Mouse (Mus musculus): Measurements from ENCODE around the gene Plekhj1.

Gene Plekhj1

GRCm38 (mm10) chr10:80804340-80804739 lies 5.9 kb upstream of the Plekhj1 start:
- no peak for DNase-seq

- DNase-seq = no peak
Measured at GRCm38 (mm10) chr10:80802996-80803395, 4.6 kb upstream of the Plekhj1 start.

GRCm38 (mm10) chr10:80802204-80802912 lies 3.9 kb upstream of the Plekhj1 start:
- DNase-seq = no peak

GRCm38 (mm10) chr10:80799070-80799566 lies 692 bp upstream of the Plekhj1 start:
- peak; percentile 25 for DNase-seq

- DNase-seq = no peak
Measured at GRCm38 (mm10) chr10:80797186-80798149, 958 bp downstream of the Plekhj1 start.

GRCm38 (mm10) chr10:80796307-80796848 lies 2.0 kb downstream of the Plekhj1 start:
- no peak for DNase-seq

- no peak for DNase-seq
Measured at GRCm38 (mm10) chr10:80794750-80795149, 3.7 kb downstream of the Plekhj1 start.

- no peak for DNase-seq
Measured at GRCm38 (mm10) chr10:80793803-80794202, 4.6 kb downstream of the Plekhj1 start.

GRCm38 (mm10) chr10:80793033-80793784 lies 5.2 kb downstream of the Plekhj1 start:
- DNase-seq = no peak

- DNase-seq = no peak
Measured at GRCm38 (mm10) chr10:80792175-80793032, 6.0 kb downstream of the Plekhj1 start.

- DNase-seq = no peak
Measured at GRCm38 (mm10) chr10:80791476-80792174, 6.8 kb downstream of the Plekhj1 start.

GRCm38 (mm10) chr10:80790761-80791404 lies 7.5 kb downstream of the Plekhj1 start:
- no peak for DNase-seq

- no peak for DNase-seq
Measured at GRCm38 (mm10) chr10:80787517-80787916, 10.9 kb downstream of the Plekhj1 start.

GRCm38 (mm10) chr10:80785963-80786362 lies 12.5 kb downstream of the Plekhj1 start:
- no peak for DNase-seq

GRCm38 (mm10) chr10:80784871-80785270 lies 13.6 kb downstream of the Plekhj1 start:
- DNase-seq = no peak

GRCm38 (mm10) chr10:80784302-80784701 lies 14.1 kb downstream of the Plekhj1 start:
- no peak for DNase-seq

- no peak for DNase-seq
Measured at GRCm38 (mm10) chr10:80779565-80779964, 18.9 kb downstream of the Plekhj1 start.

- DNase-seq = no peak
Measured at GRCm38 (mm10) chr10:80777123-80777522, 21.3 kb downstream of the Plekhj1 start.

GRCm38 (mm10) chr10:80776358-80776869 lies 22.0 kb downstream of the Plekhj1 start:
- DNase-seq = no peak

- no peak for DNase-seq
Measured at GRCm38 (mm10) chr10:80775731-80776130, 22.7 kb downstream of the Plekhj1 start.

Data from kidney, adult 18-20 months (tissue).